ENCODE assay signal across 13 mouse cellular contexts in genomic region chr1:155191671-155192070, GRCm38 (mm10). TPM values are rescaled to one million over a fixed set of nuclear protein-coding genes. Genes with fewer than 3 reads are reported as not detected.
DNase-seq lines count a peak whose midpoint lies in the region; ATAC-seq and TF ChIP-seq lines count a peak whose summit lies in the region.
"Had no signal": no experiment of that assay in that cellular context is flagged by ENCODE, and none has a peak within 500 bp of the region (broad histone marks: within the 10 kb centered on the region; RNA-seq: fewer than 3 reads in every experiment).

No protein-coding gene starts in this region.

- H3K4me1 ChIP-seq in midbrain, embryonic 15.5 days: peaks cover 3% of the 10 kb centered on the region; the same call in 1 of the 2 replicates
- 0 out of 2 replicates have a peak, but pooled peaks cover 5% of the 10 kb centered on the region for H3K4me1 ChIP-seq in midbrain, embryonic 16.5 days (ENCODE audit: control insufficient read depth, insufficient read depth, low read length)
- H3K4me1 ChIP-seq in stomach, postnatal 0 days (replicated peaks; ENCODE audit: control insufficient read depth, insufficient read depth): no peaks in the 10 kb centered on the region; the same call in 1 of the 2 replicates
- H3K4me1 ChIP-seq: liver, embryonic 15.5 days; midbrain, embryonic 12.5 days had no signal

- no peak for ATAC-seq in midbrain, embryonic 15.5 days (replicated peaks)
- ATAC-seq in midbrain, embryonic 16.5 days: no peak
- ATAC-seq in stomach, postnatal 0 days (ENCODE audit: low FRiP score, low TSS enrichment): no peak; the same call in 1 of the 2 replicates

- DNase-seq in adrenal gland, postnatal 14 days: peak; percentile 29
- no peak for DNase-seq in adrenal gland, adult 8-10 months
- peak; percentile 57 for DNase-seq in heart, postnatal 4 days
- no peak for DNase-seq in heart, postnatal 36 days
- peak; percentile 20 for DNase-seq in stomach, postnatal 0 days (ENCODE audit: low spot score)
- DNase-seq in urinary bladder, adult 2 months (ENCODE audit: low spot score): no peak
- DNase-seq: kidney, adult 18-20 months; thymus, postnatal 25 days had no signal

- no peak overlapping the region for H3K9ac ChIP-seq in midbrain, embryonic 15.5 days
- H3K9ac ChIP-seq in midbrain, embryonic 16.5 days (ENCODE audit: low read depth, low read length): no peak overlapping the region
- no peak overlapping the region for H3K9ac ChIP-seq in stomach, postnatal 0 days (ENCODE audit: low read length)
- H3K9ac ChIP-seq: heart, embryonic 12.5 days; liver, embryonic 15.5 days; midbrain, embryonic 12.5 days had no signal

- TF ChIP-seq EP300 in stomach, postnatal 0 days (optimal IDR thresholded peaks at IDR 0.05): no peak

- no peak for TF ChIP-seq CTCF in stomach, postnatal 0 days (IDR thresholded peaks at IDR 0.05; ENCODE audit: low read depth)

- H3K9me3 ChIP-seq in midbrain, embryonic 15.5 days: no peaks in the 10 kb centered on the region
- no peaks in the 10 kb centered on the region for H3K9me3 ChIP-seq in midbrain, embryonic 16.5 days (replicated peaks; ENCODE audit: control insufficient read depth, low read length, poor library complexity, severe bottlenecking)
- no peaks in the 10 kb centered on the region for H3K9me3 ChIP-seq in stomach, postnatal 0 days (ENCODE audit: control insufficient read depth, low read length)
- H3K9me3 ChIP-seq: heart, embryonic 12.5 days; liver, embryonic 15.5 days; midbrain, embryonic 12.5 days had no signal

- 0 out of 2 replicates have a peak overlapping the region, but pooled peaks have one; percentile 36 for H3K27ac ChIP-seq in midbrain, embryonic 15.5 days
- H3K27ac ChIP-seq in midbrain, embryonic 16.5 days (ENCODE audit: low read length): no peak overlapping the region
- H3K27ac ChIP-seq in stomach, postnatal 0 days (replicated peaks): no peak overlapping the region
- H3K27ac ChIP-seq: liver, embryonic 15.5 days; midbrain, embryonic 12.5 days had no signal

- H3K4me3 ChIP-seq in midbrain, embryonic 15.5 days: no peak overlapping the region
- H3K4me3 ChIP-seq in midbrain, embryonic 16.5 days (ENCODE audit: low read depth, low read length): no peak overlapping the region
- no peak overlapping the region for H3K4me3 ChIP-seq in stomach, postnatal 0 days (ENCODE audit: low read depth, low read length)
- H3K4me3 ChIP-seq: heart, embryonic 12.5 days; liver, embryonic 15.5 days; midbrain, embryonic 12.5 days had no signal

- H3K4me2 ChIP-seq in midbrain, embryonic 15.5 days: no peak overlapping the region
- no peak overlapping the region for H3K4me2 ChIP-seq in midbrain, embryonic 16.5 days (ENCODE audit: low read length)
- no peak overlapping the region for H3K4me2 ChIP-seq in stomach, postnatal 0 days (replicated peaks; ENCODE audit: low read depth)
- H3K4me2 ChIP-seq: heart, embryonic 12.5 days; liver, embryonic 15.5 days; midbrain, embryonic 12.5 days had no signal

- WGBS in midbrain, embryonic 15.5 days: 50% methylated on average over 2 of the region's 2 CpGs
- WGBS in midbrain, embryonic 16.5 days: 56% methylated on average over 2 of the region's 2 CpGs
- 32% methylated on average over 2 of the region's 2 CpGs for WGBS in stomach, postnatal 0 days

- H3K36me3 ChIP-seq in midbrain, embryonic 15.5 days (replicated peaks): peaks cover 16% of the 10 kb centered on the region
- peaks cover 32% of the 10 kb centered on the region for H3K36me3 ChIP-seq in midbrain, embryonic 16.5 days (ENCODE audit: control insufficient read depth, insufficient read depth, low read length)
- H3K36me3 ChIP-seq in stomach, postnatal 0 days (ENCODE audit: control insufficient read depth, insufficient read depth, low read length): no peaks in the 10 kb centered on the region

- intact Hi-C loops in heart, postnatal 36 days (cut with DNase I): no loop called here

- no peaks in the 10 kb centered on the region for H3K27me3 ChIP-seq in midbrain, embryonic 15.5 days (replicated peaks)
- no peaks in the 10 kb centered on the region for H3K27me3 ChIP-seq in midbrain, embryonic 16.5 days (ENCODE audit: control insufficient read depth, insufficient read depth, low read depth, low read length)
- H3K27me3 ChIP-seq in stomach, postnatal 0 days (ENCODE audit: control insufficient read depth, insufficient read depth, low read length): no peaks in the 10 kb centered on the region
- H3K27me3 ChIP-seq: heart, embryonic 12.5 days; liver, embryonic 15.5 days; midbrain, embryonic 12.5 days had no signal

RNA-seq across cellular contexts. Expression of gene Stx6, which starts 33.2 kb away (rescaled TPM):
- total RNA-seq in adrenal gland, postnatal 14 days (2021): 48.4 and 59.5 TPM in 2 replicates
- 10 to 100 TPM; 51.1 to 58.4 (median 54.2) TPM for total RNA-seq in adrenal gland, adult 8-10 months (2022)
- total RNA-seq in heart, postnatal 4 days (2021): 10 to 100 TPM; 53.0 to 56.5 TPM
- 10 to 100 TPM; 19.9 to 23.8 TPM for total RNA-seq in heart, postnatal 36 days (2021)
- polyA plus RNA-seq in midbrain, embryonic 15.5 days (2015; fragmentation: Nextera tagmentation; extraction: Ambion mirVana): 114 and 118 TPM in 2 replicates
- polyA plus RNA-seq in midbrain, embryonic 16.5 days (2015; fragmentation: Nextera tagmentation; extraction: Ambion mirVana): 94.0 and 111 TPM in 2 replicates
- 36.6 and 39.0 TPM in 2 replicates for polyA plus RNA-seq in stomach, postnatal 0 days (2015; fragmentation: Nextera tagmentation; extraction: Ambion mirVana)
- 42.4 and 45.9 TPM in 2 replicates for polyA plus RNA-seq in urinary bladder, adult 2 months (2012; rRNA removed)

RNA-seq across cellular contexts. Expression of gene Mr1, which starts 45.1 kb away (rescaled TPM):
- total RNA-seq in adrenal gland, postnatal 14 days (2021): 13.8 and 17.2 TPM in 2 replicates
- total RNA-seq in adrenal gland, adult 8-10 months (2022): 10 to 100 TPM; 34.4 to 41.2 (median 40.1) TPM
- 1 to 10 TPM; 8.8 to 9.4 TPM for total RNA-seq in heart, postnatal 4 days (2021)
- 1 to 10 TPM; 6.4 to 8.5 TPM for total RNA-seq in heart, postnatal 36 days (2021)
- 0.71 and 1.2 TPM in 2 replicates for polyA plus RNA-seq in midbrain, embryonic 15.5 days (2015; fragmentation: Nextera tagmentation; extraction: Ambion mirVana)
- polyA plus RNA-seq in midbrain, embryonic 16.5 days (2015; fragmentation: Nextera tagmentation; extraction: Ambion mirVana): 1.3 and 1.6 TPM in 2 replicates
- 4.2 and 4.3 TPM in 2 replicates for polyA plus RNA-seq in stomach, postnatal 0 days (2015; fragmentation: Nextera tagmentation; extraction: Ambion mirVana)
- 24.0 and 31.2 TPM in 2 replicates for polyA plus RNA-seq in urinary bladder, adult 2 months (2012; rRNA removed)

RNA-seq across cellular contexts. Expression of gene BC034090, which starts 52.6 kb away (rescaled TPM):
- 26.9 and 32.3 TPM in 2 replicates for total RNA-seq in adrenal gland, postnatal 14 days (2021)
- total RNA-seq in adrenal gland, adult 8-10 months (2022): 10 to 100 TPM; 28.2 to 60.1 (median 36.1) TPM
- total RNA-seq in heart, postnatal 4 days (2021): 10 to 100 TPM; 55.0 to 60.7 TPM
- total RNA-seq in heart, postnatal 36 days (2021): 10 to 100 TPM; 32.0 to 34.3 TPM
- 4.0 and 4.3 TPM in 2 replicates for polyA plus RNA-seq in midbrain, embryonic 15.5 days (2015; fragmentation: Nextera tagmentation; extraction: Ambion mirVana)
- 2.8 and 5.5 TPM in 2 replicates for polyA plus RNA-seq in midbrain, embryonic 16.5 days (2015; fragmentation: Nextera tagmentation; extraction: Ambion mirVana)
- polyA plus RNA-seq in stomach, postnatal 0 days (2015; fragmentation: Nextera tagmentation; extraction: Ambion mirVana): 1.6 TPM in 2 replicates
- polyA plus RNA-seq in urinary bladder, adult 2 months (2012; rRNA removed): 20.0 and 21.4 TPM in 2 replicates

Comparison
In these comparisons a context has a peak if more than half of its experiments do, and no peak if none do; other contexts are left out.
1. DNase-seq: peak in adrenal gland, postnatal 14 days (single experiment), heart, postnatal 4 days (single experiment) and stomach, postnatal 0 days (single experiment); none in adrenal gland, adult 8-10 months (single experiment), heart, postnatal 36 days (0 of 2) and urinary bladder, adult 2 months (single experiment).